Mouse (Mus musculus): Measurements from ENCODE around the gene Hoxa9.

Gene Hoxa9

DNA sequence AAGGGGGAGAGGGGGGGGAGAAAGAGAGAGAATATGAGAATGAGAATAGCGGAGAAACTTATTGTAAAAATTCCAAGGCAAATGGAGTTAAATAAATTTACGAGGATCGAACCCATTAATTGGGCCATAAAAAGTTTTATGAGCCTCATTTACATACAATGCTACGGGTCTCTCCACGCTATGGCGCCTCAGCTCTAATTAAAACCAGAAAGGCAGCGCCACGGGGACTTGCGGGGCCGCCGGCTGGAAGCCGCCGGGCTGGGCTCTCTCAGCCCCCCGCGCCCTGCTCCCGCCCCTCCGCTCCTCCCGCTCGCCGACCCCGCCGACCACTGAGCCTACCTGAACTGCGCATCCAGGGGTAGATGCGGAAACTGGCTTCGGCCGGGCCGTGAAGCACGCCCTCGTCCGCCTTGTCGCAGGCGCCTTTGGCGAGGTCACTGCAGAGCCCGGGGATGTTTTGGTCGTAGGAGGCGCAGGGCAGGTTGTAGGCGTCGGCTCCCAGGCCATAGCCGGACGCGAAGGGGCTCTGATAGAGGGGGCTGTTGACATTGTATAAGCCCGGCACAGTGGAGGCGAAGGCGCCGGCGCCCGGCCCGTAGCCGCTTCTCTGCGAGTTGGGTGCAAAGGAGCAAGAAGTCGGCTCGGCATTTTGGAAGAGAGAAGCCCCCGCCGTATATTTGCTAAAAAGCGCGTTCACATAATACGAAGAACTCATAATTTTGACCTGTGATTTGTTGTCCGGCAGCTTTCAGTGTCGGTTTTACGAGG is 14.0 kb downstream of the Hoxa9 start:
- peak; percentile 33 for DNase-seq (ENCODE audit: low read depth, low spot score)

DNA sequence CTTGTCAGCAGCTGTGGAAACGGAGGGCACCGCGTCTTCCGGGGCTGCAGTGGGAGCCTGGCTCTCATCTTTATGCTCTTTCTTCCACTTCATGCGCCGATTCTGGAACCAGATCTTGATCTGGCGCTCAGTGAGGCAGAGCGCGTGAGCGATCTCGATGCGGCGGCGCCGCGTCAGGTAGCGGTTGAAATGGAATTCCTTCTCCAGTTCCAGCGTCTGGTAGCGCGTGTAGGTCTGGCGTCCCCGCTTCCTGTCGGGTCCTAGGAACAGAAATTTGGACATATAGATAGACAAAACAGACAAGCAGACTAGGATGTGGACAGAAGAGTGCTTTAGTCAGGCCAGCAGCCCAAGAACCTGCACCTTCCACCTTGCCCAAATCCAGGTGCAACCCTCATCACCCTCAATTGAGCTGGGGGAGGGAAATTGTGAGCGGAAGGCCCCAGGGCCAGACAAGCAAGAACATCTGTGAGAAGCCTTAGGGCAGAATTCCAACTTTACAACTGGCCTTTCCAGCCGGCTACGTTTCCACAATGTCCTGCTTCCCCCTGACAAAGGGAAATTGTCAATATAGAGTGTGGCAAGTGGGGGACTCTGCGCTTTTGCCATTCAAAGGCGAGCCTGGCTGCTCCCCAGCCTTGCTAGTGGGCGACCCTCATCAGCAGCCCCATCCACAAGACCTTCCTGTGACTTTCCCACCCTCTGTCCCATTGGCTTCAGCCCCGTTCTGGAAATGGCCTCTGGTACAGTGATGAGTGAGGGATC is 14.9 kb downstream of the Hoxa9 start:
- no peak for DNase-seq (ENCODE audit: low read depth, low spot score)

DNA sequence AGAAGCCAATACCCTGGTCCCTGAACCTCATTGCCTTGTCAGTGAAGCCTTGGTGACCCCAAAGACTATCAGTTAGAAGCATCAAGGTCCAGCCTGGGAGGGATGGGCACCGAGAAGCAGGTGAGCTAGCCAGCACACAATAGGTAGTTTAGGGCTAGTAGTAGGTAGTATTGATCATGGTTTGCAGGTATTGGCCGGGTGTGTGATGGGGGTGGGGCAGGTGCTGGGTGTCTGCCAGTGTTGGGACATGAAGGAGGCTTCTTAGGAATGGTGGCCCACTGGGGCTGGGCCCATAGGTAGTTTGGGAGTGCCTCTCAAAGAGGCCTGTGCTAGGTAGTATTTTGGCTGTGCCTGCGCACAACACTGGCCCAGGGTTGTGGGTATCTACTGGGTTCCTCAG is 15.8 kb downstream of the Hoxa9 start:
- DNase-seq (ENCODE audit: low read depth, low spot score): no peak

DNA sequence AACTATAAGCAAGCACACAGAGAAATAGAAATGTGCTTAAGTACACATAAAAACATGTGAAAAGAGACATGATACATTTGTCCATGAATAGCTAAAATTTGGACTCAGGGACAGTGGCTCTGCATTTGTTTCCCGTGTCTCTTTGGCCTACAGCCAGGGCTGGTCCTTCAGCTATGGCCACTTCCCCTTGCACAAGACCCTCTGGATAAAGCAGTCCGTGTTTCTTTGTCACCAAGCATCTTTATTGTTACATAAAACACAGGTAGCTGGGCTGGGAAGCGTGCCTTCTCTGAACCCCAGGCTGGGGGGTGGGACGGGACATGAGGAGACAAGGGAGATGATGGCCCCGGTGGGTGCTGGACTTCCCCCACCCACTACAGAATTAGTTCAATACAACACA is 16.6 kb downstream of the Hoxa9 start:
- DNase-seq (ENCODE audit: low read depth, low spot score): no peak

DNA sequence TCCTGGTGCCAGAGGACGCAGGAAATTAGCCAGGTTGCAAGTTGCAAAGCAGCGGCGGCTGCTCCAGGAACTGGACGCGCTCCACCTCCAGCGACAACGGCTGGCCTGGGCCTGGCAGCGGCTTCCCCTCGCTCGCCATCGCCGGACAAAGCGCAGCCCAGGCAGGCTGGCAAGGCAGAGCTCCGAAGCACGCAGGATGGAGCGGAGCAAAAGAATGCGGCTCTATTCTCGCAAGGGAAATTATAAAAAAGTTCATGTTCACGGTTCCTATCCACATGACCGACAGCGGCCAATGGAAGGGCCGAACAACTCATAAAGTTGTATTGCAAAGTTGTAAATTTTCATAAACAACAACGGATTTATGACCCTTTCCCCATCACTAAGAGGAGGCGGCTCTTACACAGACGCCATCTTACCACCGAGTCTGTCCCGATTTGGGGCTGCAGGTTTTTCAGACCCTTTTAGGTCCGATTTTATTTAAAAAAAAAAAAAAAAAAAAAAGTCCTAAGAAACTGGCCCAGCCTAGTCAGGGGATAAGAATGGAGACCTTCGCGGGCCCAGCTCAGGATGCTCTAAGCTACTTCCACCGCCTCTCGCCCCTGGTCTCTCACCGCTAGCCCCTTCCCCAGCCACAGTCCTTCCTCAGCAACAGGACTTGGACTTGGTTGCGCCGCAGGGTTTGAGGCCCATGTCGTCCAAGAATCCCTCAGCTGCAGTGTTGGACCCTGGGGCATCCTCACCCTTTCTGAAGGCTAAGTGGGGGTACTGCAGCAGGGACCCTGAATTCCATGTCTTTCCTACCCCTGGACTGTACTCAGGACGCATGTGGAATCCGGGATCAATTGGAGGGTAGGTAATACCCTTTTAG is 17.5 kb downstream of the Hoxa9 start, which contains the start of the genes Hoxa3 and Gm28308:
Hoxa3 (minus strand) TSS at position 218 of the 868 bp plus-strand sequence.
Gm28308 (minus strand) TSS at position 221 of the 868 bp plus-strand sequence.
- no peak for DNase-seq (ENCODE audit: low read depth, low spot score)

DNA sequence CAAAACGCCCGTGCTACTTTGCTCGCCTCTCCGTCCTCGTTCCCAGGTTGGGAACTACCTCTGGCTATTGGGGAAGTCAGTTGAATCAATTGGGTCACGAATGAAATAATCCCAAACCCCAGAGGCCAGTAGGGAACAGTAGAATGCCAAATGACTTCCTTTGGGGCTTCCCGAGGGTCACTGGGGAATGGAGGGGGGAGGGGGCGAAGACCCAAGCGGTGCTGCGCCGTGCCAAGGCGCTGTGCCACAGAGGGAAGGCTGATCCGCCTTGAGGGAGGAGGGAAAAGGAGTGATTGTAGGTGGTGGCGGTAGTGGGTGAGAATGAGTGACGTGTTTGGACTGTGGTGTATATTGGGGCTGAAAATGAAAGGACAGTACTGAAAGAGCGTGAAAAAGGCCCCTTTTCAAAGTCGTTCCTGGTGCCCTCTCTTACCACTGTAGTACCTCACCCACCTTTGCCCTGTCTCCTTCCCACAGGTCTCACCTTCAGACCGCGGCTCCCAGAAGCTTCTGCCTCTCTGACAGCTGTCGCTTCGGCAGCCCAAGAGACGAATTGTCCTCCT is 18.3 kb downstream of the Hoxa9 start:
- peak; percentile 41 for DNase-seq (ENCODE audit: low read depth, low spot score)

DNA sequence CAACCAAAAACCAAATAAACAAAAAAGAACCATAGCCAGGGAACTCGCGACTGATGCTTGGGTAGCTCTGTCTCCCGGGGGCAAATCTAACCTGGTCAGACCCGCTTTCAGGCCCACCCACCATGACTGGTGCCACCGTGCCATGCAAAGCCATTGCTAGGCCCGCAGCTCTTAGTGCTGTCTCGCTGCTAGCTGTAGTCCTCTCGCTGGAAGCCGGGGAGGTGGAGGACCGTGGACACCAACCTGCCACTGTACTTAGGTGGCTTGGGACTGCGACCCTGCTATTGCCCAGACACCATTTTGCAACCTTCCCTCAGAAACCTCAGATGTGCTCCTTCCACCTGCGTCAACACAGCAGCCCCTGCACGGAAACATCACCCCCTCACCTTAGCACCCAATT is 18.9 kb downstream of the Hoxa9 start:
- no peak for DNase-seq (ENCODE audit: low read depth, low spot score)

DNA sequence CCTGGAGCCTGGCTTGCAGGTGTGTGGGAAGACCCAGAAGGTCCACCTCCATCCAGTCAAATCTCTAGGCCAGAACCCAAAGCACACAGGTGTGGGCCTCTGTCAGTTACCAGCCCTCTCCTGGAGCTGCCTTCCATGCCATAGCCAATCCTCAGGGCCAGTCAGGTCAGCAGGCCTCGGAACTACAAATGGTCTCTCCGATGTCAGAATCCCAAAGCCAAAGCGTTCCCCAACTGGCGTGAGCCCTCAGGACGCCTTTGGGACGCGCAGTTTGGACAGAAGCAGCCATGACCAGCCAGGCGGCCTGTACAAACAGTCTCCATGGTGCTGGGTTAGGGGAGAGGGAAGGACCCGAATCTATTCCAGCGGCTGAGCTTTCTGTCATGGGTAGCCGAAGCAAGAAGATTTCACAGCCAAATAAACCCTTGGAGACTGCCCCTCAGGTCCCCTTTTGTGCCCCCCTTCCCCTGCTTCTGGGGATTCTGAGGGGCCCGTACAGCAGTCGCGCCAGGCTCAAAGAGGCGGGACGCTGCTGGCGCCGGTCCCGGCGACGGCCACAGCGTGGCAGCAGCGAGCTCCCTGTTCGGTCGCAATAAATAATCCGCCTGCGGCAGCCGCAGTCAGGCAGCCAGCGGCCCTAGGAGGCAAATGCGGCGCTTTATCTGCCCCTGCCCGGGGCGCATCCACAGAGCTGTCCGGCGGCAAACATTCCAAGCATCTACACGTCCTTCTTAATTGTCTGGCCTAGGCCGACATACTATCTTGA is 19.5 kb downstream of the Hoxa9 start:
- peak; percentile 71 for DNase-seq (ENCODE audit: low read depth, low spot score)

DNA sequence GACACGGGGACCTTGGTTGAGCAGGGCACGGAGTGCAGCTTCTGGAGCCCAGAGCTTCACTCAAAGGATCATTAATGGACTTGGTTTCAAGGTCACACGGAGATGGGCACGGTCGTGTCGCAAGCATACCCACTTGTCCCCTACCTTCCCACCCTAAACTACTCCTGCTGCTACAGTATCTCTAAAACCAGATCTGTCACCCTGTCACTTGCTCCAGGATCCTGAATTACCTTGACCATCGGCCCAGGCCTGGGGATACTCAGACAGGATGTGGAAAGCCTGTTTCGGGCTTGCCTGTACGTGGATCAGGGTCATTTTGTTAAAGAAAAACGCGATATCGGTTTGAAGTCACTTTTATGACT is 21.2 kb downstream of the Hoxa9 start:
- no peak for DNase-seq (ENCODE audit: low read depth, low spot score)

DNA sequence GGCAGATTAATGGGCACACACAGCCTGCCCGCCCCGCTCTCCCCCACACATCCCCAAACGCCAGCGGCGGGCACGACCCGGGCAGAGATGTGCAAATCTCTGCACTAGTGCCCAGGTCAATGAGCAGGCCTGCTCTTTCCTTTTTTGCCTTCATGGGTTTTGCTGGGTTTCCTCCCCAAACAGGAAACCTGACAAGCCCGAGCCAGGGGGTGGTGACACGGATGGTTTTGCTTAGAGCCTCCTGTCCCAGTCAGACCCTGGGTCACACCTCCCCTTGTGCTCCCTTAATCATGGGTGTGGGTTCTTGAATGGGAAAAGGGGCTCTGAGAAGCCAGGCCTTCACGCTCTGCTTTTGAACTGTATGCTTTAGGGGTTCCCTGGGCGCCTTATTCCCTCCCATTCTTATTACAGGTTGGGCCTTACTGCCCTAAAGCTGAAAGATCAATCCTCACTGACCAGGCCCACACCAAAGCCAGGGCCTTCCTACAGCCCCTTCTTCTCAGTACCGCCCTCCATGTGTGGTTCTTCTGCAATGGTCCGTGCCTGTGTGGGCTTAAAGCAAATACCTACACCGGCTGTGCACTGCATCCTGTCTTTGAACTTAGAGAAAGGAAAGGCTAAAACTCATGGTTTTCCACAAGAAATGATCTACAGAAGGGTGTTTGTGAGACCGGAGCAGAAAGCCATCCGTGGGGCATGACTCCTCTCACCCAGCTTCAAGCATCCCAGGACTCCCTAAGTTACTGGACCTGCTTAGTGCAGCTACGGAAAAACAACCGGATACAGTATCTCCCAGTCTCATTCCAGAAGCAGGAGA is 21.8 kb downstream of the Hoxa9 start:
- no peak for DNase-seq (ENCODE audit: low read depth, low spot score)

DNA sequence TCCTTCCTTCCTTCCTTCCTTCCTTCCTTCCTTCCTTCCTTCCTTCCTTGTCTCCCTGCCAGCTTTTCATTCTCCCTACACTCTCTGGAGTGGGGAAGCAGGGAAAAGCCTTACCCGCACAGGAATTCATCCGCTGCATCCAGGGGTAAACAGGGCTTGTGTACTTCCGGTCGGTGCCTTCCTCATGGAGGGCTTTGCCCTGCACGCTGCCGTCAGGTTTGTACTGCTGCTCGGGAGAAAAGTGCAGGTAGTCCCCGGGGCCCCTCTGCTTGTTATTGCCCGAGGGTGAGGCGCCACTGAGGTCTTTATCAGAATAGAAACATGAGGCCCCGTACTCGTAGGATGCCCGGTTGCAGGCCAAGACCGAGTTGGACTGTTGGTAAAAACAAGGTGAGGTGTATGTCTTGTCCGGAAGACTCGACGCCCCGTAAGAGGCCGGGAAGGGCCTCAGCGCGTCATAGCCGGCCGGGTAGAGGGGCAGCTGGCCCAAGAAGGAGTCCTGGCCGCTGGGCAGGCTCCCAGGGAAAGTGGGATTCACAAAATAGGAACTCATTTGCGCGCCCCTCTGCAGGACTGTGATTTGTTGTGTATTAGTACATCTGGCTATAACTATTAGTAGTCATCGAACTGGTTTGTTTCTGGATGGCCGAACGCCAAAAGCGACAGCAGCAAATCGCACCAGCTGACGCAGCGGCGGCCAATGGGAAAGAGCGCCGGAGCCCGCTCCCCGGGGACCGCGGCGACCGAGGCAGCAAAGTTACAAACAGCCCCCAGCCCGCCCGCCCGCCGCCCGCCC is 22.6 kb downstream of the Hoxa9 start, which contains the start of gene Hoxa6:
Hoxa6 (minus strand) TSS at position 651 of the 796 bp plus-strand sequence.
- DNase-seq (ENCODE audit: low read depth, low spot score): no peak

DNA sequence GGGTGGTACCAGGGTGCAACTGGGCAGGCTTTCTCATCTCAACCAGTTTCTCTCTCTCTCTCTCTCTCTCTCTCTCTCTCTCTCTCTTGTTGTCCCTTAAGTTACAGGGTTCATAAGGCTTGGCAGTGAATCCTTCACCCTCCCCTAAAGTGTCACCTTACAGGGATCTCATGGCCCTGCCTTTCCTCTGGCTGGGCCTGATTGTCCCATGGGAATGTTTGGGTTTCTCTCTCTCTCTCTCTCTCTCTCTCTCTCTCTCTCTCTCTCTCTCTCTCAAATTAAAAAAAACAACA is 23.3 kb downstream of the Hoxa9 start:
- no peak for DNase-seq (ENCODE audit: low read depth, low spot score)

DNA sequence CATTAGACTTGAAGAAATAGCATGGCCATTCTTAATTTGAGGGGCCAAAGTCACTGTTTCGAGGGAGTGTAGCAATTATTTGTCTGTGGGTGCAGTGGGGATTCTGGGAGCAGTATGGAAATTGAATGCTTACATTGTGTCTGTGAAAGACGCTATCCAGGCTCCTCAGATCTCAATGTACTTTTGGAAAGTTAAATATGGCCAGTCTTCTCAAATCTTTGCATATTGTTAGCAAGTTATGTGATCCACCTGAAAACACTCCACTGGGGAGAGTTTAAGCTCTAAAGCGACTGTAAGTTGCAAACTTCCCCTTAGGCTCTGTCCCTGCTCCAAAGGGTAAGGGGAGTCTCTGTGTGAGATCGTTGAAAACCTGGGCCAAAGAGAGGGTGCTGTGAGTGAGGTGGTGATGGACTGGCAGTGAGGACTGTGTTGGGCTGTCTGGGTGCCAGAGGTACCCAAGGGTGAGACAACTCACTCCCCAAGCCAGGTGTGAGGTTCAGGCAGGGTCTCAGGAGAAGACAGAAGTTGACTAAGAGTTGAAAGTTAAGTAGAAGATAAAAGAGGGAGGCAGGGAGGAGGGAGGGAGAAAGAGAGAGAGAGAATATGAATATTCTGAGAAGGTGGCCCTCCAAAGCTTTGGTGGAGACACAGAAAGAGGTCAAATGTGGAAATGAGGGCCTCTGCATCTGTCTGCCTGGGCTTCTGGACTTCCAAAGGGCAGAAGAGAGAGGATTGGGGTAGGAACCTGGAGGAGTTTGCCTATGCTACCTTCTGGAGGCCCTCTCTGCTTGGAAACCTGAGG is 23.8 kb downstream of the Hoxa9 start:
- no peak for DNase-seq (ENCODE audit: low read depth, low spot score)

DNA sequence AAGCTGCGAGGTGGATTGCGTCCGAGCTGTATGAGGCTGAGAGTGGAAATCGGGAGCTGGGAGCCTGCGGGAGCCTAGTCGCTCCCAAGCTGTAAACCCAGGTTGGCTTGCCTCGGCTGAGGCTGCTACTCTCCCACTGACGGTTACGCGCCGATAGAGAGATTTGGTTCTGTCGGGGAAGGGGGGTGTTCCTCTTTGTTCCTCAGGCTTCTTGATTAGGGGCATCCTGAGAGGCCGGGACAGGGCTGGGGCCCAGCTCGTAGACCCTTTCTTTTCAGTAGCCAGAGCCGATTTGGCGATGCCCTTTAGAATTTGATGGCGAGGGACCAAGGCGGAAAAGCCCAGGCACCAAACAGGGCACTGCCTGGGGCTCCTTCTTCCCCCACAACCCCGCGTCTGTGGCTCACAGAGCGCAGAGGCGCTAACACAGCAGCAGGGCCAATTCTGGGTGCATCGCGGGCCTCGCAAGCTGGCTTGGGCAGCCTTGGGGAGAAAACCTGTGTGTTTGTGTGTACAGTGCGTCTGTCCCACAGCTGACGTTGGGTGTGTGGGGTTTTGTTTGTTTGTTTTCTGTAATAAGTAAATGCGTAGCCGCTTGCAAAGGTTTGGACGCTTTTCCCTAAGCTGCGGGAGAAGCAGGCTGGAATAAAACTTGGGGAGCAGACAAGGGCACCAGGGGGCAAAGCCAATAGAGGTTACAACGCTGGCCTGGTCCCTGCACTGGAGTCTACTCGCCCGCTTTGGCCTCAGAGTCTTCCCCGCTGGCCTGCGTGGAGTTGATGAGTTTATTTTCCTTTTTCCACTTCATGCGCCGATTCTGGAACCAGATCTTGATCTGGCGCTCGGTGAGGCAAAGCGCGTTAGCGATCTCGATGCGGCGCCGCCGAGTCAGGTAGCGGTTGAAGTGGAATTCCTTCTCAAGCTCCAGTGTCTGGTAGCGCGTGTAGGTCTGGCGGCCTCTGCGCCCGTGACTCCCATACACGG is 25.0 kb downstream of the Hoxa9 start:
- no peak for DNase-seq (ENCODE audit: low read depth, low spot score)

DNA sequence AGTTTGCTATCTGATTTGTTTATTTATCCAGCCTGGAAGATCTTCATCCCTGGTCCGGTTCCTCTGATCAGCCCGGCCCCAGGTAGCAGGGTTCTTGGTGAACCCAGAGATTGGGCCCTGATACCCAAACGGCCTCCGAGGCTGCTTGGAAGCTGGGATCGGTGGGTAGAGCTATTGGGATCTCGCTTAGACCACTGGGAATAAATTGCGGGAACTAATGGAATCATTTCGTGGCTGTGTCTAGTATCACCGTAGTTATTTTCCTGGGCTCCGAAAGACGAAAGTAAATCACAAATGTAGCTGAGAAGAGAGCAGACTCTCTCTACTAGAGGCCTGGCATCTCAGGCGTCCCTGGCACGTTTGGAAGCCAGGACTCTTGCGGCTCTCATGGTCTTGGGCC is 25.7 kb downstream of the Hoxa9 start:
- no peak for DNase-seq (ENCODE audit: low read depth, low spot score)

DNA sequence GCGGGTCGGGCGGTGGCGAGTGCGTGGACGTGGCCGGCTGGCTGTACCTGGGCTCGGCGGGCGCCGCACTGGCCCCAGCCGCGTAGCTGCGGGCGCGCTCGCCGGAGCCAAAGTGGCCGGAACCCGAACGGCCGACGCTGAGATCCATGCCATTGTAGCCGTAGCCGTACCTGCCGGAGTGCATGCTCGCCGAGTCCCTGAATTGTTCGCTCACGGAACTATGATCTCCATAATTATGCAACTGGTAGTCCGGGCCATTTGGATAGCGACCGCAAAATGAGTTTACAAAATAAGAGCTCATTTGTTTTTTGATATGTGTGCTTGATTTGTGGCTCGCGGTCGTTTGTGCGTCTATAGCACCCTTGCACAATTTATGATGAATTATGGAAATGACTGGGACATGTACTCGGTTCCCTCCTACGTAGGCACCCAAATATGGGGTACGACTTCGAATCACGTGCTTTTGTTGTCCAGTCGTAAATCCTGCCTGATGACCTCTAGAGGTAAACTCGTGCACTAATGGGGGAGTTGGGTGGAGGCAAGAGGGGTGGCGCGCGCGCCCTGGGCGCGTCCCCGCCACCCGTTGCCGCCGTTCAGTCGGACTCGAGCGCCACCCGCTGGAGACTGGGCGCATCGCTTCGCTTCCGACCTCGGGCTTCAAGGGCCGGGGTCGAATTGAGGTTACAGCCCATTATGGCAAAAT is 26.7 kb downstream of the Hoxa9 start, which contains the start of gene Hoxa5:
Hoxa5 (minus strand) TSS at position 538 of the 703 bp plus-strand sequence.
- no peak for DNase-seq (ENCODE audit: low read depth, low spot score)
